Mouse (Mus musculus) layer of hippocampus, postnatal 25 days (tissue): ENCODE measurements around the gene Palm2. TPM values are rescaled to one million over a fixed set of nuclear protein-coding genes. Genes with fewer than 3 reads are reported as not detected.

Experiments
- DNase-seq, 2 experiments: peaks; one replicate each; pipeline ENCODE4 v3.0.0; 2022; ENCODE audit warnings: mixed read lengths in 2 of 2, low spot score in 1 of 2; ENCODE audit errors: extremely low spot score in 1 of 2
- total RNA-seq, 2 experiments: library from RNA; stranded (reverse); gene quantifications; 2 replicates each; pipeline ENCODE4 v1.2.3; 2021

Palm2 gene
- total RNA-seq, 2 experiments from 2014 or later = 43.4 to 46.0 TPM

- DNase-seq = peak; percentile 60 to 68
These were observed 133.7 kb downstream of the Palm2 start, which contains the start of gene Pakap for GRCm38 (mm10) chr4:57567666-57568206. TSS of gene Pakap (plus strand) at chr4:57568179.

GRCm38 (mm10) chr4:57568268-57569068 is 134.4 kb downstream of the Palm2 start:
- no peak for DNase-seq

GRCm38 (mm10) chr4:57569069-57569355 is 135.0 kb downstream of the Palm2 start:
- no peak for DNase-seq

- DNase-seq = no peak
These were observed 135.7 kb downstream of the Palm2 start for GRCm38 (mm10) chr4:57569711-57570110.

- DNase-seq = no peak
These were observed 136.2 kb downstream of the Palm2 start for GRCm38 (mm10) chr4:57570229-57570628.

GRCm38 (mm10) chr4:57574181-57574580 is 140.1 kb downstream of the Palm2 start:
- no peak for DNase-seq

GRCm38 (mm10) chr4:57574646-57575045 is 140.6 kb downstream of the Palm2 start:
- DNase-seq = no peak

GRCm38 (mm10) chr4:57575686-57576085 is 141.6 kb downstream of the Palm2 start:
- no peak for DNase-seq

- DNase-seq = no peak
These were observed 142.0 kb downstream of the Palm2 start for GRCm38 (mm10) chr4:57576095-57576494.

- DNase-seq = no peak
These were observed 145.6 kb downstream of the Palm2 start for GRCm38 (mm10) chr4:57579683-57580082.

- DNase-seq = no peak
These were observed 151.3 kb downstream of the Palm2 start for GRCm38 (mm10) chr4:57585281-57585800.

- no peak for DNase-seq
These were observed 153.0 kb downstream of the Palm2 start for GRCm38 (mm10) chr4:57586933-57587658.

GRCm38 (mm10) chr4:57588356-57588755 is 154.3 kb downstream of the Palm2 start:
- DNase-seq = no peak

GRCm38 (mm10) chr4:57592751-57593150 is 158.7 kb downstream of the Palm2 start:
- no peak for DNase-seq

GRCm38 (mm10) chr4:57599946-57600345 is 165.9 kb downstream of the Palm2 start:
- no peak for DNase-seq

- DNase-seq = no peak
These were observed 166.8 kb downstream of the Palm2 start for GRCm38 (mm10) chr4:57600685-57601457.

GRCm38 (mm10) chr4:57601458-57601835 is 167.4 kb downstream of the Palm2 start:
- no peak for DNase-seq

- DNase-seq = no peak
These were observed 168.0 kb downstream of the Palm2 start for GRCm38 (mm10) chr4:57601903-57602617.

- DNase-seq = no peak
These were observed 172.2 kb downstream of the Palm2 start for GRCm38 (mm10) chr4:57606258-57606657.
